Mouse (Mus musculus) E14TG2a.4 (cell line): ENCODE data around the gene Nup210.

Source experiments
- H3K27me3 ChIP-seq: 2 replicates; pipeline ENCODE4 v1.6.1; 2014; ENCODE audit warnings: low read length, control low read depth; ENCODE audit not compliant: insufficient read depth
- H3K36me3 ChIP-seq: 2 replicates; pipeline ENCODE4 v1.6.1; 2014; ENCODE audit warnings: low read length, control low read depth; ENCODE audit not compliant: insufficient read depth
- H3K4me1 ChIP-seq: replicated peaks from 2 replicates; pipeline ENCODE4 v1.6.1; 2014; ENCODE audit warnings: low read depth, low read length, control low read depth
- H3K4me3 ChIP-seq: replicated peaks from 2 replicates; pipeline ENCODE4 v1.5.1; 2014; ENCODE audit warnings: mild to moderate bottlenecking, low read length
- H3K9me3 ChIP-seq: 2 replicates; pipeline ENCODE4 v1.6.1; 2014; ENCODE audit warnings: low read length, control low read depth
- CTCF ChIP-seq: conservative IDR thresholded peaks from 2 replicates; pipeline ENCODE4 v1.5.1; 2014; ENCODE audit warnings: low read length
- NANOG ChIP-seq: IDR thresholded peaks from 2 replicates; pipeline ENCODE4 v1.6.1; 2014; ENCODE audit warnings: borderline replicate concordance, low read length, mixed read lengths
- POU5F1 ChIP-seq: IDR thresholded peaks from 2 replicates; pipeline ENCODE4 v1.6.1; 2014; ENCODE audit warnings: low read length, borderline replicate concordance

Gene Nup210

DNA sequence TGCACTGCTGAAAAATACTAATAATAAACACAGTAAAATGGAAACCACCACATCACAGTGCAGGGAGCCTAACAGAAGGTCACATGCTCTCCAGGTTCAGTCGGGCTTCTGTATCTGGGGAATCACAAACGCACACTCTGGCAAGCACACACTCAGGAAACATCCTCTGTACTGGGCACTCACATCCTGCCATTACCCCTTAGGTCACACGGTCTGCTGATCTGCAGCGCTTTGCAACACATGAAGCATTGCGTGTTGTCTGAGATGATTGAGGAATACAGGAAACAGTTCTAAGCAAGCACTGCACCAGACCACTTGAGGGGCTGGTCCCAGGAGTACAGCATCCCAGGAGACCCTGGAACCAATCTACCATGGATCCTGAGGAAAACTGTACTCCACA lies 16.0 kb downstream of the Nup210 start:
- Histone ChIP-seq H3K4me1 (peaks cover 50% of the 10 kb centered on the region), H3K36me3 (peaks cover 67% of the 10 kb centered on the region), H3K9me3 (no peaks in the 10 kb centered on the region), H3K4me3 (no peak overlapping the region), H3K27me3 (no peaks in the 10 kb centered on the region)
- no peak for TF ChIP-seq CTCF
- TF ChIP-seq NANOG: no peak
- TF ChIP-seq POU5F1: no peak

DNA sequence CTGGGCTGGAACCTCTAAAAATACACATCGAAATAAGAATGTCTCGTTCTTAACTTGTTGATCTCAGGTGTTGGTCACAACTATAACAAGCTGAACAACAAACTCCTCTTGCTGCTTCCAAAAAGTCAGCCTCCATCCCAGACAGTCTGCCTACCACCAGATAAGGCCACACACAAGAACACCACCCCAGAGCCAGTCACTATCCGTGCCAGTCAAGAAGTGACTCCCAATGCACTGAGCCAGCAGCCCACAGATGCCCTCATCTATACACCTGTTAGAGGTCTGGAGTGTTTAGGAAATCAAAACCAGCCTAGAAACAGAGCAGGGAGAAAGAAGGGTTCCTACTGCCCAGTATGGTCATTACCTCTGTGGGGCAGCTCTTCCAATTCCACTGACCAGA lies 18.8 kb downstream of the Nup210 start:
- H3K9me3 ChIP-seq: peaks cover 14% of the 10 kb centered on the region
- H3K27me3 ChIP-seq: no peaks in the 10 kb centered on the region
- TF ChIP-seq NANOG (no peak), POU5F1 (no peak), CTCF (no peak)
- H3K36me3 ChIP-seq: peaks cover 88% of the 10 kb centered on the region
- H3K4me1 ChIP-seq: peaks cover 23% of the 10 kb centered on the region
- no peak overlapping the region for H3K4me3 ChIP-seq

GRCm38 (mm10) chr6:91095072-91095601 lies 21.5 kb downstream of the Nup210 start:
- H3K9me3 ChIP-seq: peaks cover 14% of the 10 kb centered on the region
- H3K27me3 ChIP-seq: no peaks in the 10 kb centered on the region
- TF ChIP-seq POU5F1 (no peak), CTCF (no peak), NANOG (no peak)
- H3K4me1 ChIP-seq: peaks cover 7% of the 10 kb centered on the region; the same call in 1 of the 2 replicates
- no peak overlapping the region for H3K4me3 ChIP-seq
- H3K36me3 ChIP-seq: peaks cover 98% of the 10 kb centered on the region

DNA sequence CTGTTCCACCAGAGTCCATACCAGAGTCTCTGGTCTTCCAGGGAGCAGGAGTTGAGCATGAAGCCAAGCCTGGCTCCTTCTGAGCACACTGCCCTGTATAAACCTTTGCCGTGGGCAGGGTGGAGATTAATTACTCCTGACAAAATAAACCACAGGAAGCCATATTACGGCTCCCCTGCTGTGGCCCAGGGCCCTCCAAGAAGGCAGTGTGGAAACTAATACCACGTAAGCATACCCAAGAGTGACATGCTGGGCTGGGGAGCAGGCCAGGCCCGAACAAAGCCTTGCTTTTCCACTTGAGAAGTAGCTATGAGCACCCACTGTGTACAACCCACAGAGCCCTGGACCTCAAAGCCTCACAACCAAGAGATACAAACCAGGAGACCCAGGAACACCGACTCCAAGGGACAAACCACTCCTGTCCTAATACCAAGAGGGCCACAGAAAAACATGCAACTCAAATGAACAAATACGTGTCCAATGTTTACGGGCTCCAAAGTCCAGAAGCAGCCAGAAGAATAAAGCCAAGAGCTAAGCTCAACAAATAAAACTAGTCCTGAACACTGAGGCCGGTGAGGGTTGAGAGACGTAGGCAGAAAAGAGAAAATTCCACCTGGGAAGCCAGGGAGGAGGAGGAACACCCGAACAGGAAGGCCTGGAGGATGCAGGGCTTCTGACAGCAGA lies 24.3 kb downstream of the Nup210 start:
- Histone ChIP-seq H3K4me1 (peaks cover 16% of the 10 kb centered on the region), H3K27me3 (no peaks in the 10 kb centered on the region), H3K9me3 (peaks cover 14% of the 10 kb centered on the region), H3K36me3 (peaks cover 100% of the 10 kb centered on the region), H3K4me3 (no peak overlapping the region)
- no peak for TF ChIP-seq POU5F1
- TF ChIP-seq NANOG: no peak
- TF ChIP-seq CTCF: no peak

DNA sequence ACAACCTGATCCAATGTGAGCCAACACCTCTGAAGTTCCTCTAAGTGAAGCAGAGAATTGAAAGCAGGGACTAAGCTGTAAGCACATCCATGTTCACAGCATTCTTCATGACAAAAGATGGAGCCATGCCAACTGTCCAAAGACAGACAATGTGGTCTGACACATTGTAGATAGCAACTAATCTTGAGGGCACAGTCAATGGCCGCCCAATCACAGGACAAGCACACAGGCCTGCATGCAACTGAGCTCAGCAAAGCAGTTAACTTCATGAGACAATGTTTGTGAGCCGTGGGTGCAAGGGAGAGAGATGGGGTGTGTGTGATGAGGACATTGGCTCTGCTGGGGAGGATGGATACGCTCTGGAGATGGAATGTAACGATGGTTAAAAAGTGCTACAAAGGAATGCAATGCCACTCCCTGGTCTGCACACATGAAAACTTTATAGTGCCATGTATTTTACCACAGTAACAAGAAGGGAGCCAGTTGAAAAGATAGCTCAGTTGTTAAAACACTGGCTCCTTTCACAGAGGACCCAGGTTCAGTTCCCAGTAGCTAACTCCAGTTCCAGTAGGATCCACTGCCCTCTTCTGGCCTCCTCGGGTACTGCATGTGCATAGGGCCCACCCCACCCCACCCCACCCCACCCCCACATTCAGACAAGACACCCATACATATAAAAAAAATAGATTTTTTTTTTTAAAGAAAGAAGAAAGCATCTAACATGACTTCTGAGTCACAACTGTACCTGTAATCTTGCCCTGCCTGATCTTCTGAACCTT lies 31.3 kb downstream of the Nup210 start:
- Histone ChIP-seq H3K4me1 (peaks cover 10% of the 10 kb centered on the region), H3K36me3 (peaks cover 72% of the 10 kb centered on the region), H3K27me3 (no peaks in the 10 kb centered on the region), H3K4me3 (no peak overlapping the region), H3K9me3 (no peaks in the 10 kb centered on the region)
- TF ChIP-seq POU5F1 (no peak), NANOG (no peak), CTCF (no peak)

DNA sequence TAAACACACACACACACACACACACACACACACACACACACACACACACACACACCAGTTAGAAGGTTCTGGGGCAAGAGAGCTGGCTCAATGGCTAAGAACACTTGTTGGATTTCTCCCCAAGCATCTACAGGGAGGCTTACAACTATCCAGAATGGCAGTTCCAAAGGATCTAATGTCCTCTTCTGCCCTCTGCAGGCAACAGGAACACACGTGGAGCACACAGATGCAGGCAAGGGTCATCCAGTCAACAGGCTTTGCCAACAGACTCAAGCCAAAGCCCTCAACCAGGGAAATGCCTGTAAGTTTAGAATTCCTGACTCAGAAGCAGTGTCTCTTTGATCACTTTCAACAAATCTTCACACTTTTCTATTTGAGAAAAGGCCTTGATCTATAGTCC lies 36.6 kb downstream of the Nup210 start:
- TF ChIP-seq POU5F1 (no peak), CTCF (peak; percentile 3; the same call in 1 of the 2 replicates), NANOG (no peak)
- H3K4me3 ChIP-seq: no peak overlapping the region
- H3K27me3 ChIP-seq: no peaks in the 10 kb centered on the region
- H3K9me3 ChIP-seq: no peaks in the 10 kb centered on the region
- H3K4me1 ChIP-seq: no peaks in the 10 kb centered on the region
- peaks cover 71% of the 10 kb centered on the region for H3K36me3 ChIP-seq

- Histone ChIP-seq H3K4me1 (no peaks in the 10 kb centered on the region), H3K9me3 (peaks cover 7% of the 10 kb centered on the region), H3K27me3 (no peaks in the 10 kb centered on the region), H3K4me3 (no peak overlapping the region), H3K36me3 (peaks cover 90% of the 10 kb centered on the region)
- TF ChIP-seq CTCF: no peak
Measured at GRCm38 (mm10) chr6:91076249-91076648, 40.4 kb downstream of the Nup210 start.

GRCm38 (mm10) chr6:91068511-91068910 lies 48.1 kb downstream of the Nup210 start:
- TF ChIP-seq POU5F1 (no peak), CTCF (no peak), NANOG (no peak)
- Histone ChIP-seq H3K9me3 (peaks cover 7% of the 10 kb centered on the region), H3K36me3 (peaks cover 89% of the 10 kb centered on the region), H3K4me1 (no peaks in the 10 kb centered on the region), H3K4me3 (no peak overlapping the region), H3K27me3 (no peaks in the 10 kb centered on the region)
